Mouse (Mus musculus) midbrain, embryonic 11.5 days (tissue): ENCODE results near the gene Sun2. TPM values are rescaled to one million over a fixed set of nuclear protein-coding genes. Genes with fewer than 3 reads are reported as not detected.

ENCODE experiments used
- ATAC-seq: fragments of 200-750 bp; cut with Nextera tagmentation; 2 replicates; pipeline ENCODE4 v1.8.0; 2017; ENCODE audit warnings: moderate TSS enrichment, moderate library complexity; ENCODE audit not compliant: low FRiP score
- DNase-seq: peaks from one replicate; pipeline ENCODE4 v3.0.0; 2015; ENCODE audit warnings: low spot score; ENCODE audit errors: missing footprints
- H3K27ac ChIP-seq: fragments of 300-500 bp; sonication (generic); 2 replicates; pipeline ENCODE4 v1.5.1; 2014; ENCODE audit warnings: low read depth, low read length
- H3K27me3 ChIP-seq: fragments of 300-500 bp; sonication (generic); 2 replicates; pipeline ENCODE4 v1.6.1; 2014; ENCODE audit warnings: mild to moderate bottlenecking, low read length, moderate library complexity, mixed read lengths; ENCODE audit not compliant: control insufficient read depth, insufficient read depth
- H3K36me3 ChIP-seq: fragments of 300-500 bp; sonication (generic); 2 replicates; pipeline ENCODE4 v1.6.1; 2014; ENCODE audit warnings: mild to moderate bottlenecking, low read length, moderate library complexity, mixed read lengths; ENCODE audit not compliant: control insufficient read depth, insufficient read depth
- H3K4me1 ChIP-seq: fragments of 300-500 bp; sonication (generic); 2 replicates; pipeline ENCODE4 v1.6.1; 2014; ENCODE audit warnings: low read length; ENCODE audit not compliant: control insufficient read depth, insufficient read depth
- H3K4me2 ChIP-seq: fragments of 300-500 bp; sonication (generic); 2 replicates; pipeline ENCODE4 v1.6.1; 2014; ENCODE audit warnings: mild to moderate bottlenecking, moderate library complexity
- H3K4me3 ChIP-seq: fragments of 300-500 bp; sonication (generic); 2 replicates; pipeline ENCODE4 v1.5.1; 2014; ENCODE audit warnings: low read depth, low read length
- H3K9ac ChIP-seq: fragments of 300-500 bp; sonication (generic); 2 replicates; pipeline ENCODE4 v1.6.1; 2014; ENCODE audit warnings: low read length
- H3K9me3 ChIP-seq: fragments of 300-500 bp; sonication (generic); 2 replicates; pipeline ENCODE4 v1.6.1; 2016; ENCODE audit warnings: low read length; ENCODE audit not compliant: control insufficient read depth
- WGBS: fragments of 180-500 bp; shearing (Covaris S2); extraction: QIAGEN DNeasy Blood & Tissue Kit; methylation state at CpG from one replicate; pipeline ENCODE4 v1.1.7; 2014; 5-methylcytosine and 5-hydroxymethylcytosine counted together
- polyA plus RNA-seq: library from polyadenylated mRNA; unstranded; fragments of >200 nt; fragmentation: Nextera tagmentation; extraction: Ambion mirVana; gene quantifications from 2 replicates; pipeline ENCODE4 v1.2.1, GENCODE M21; 2014

The Sun2 gene
- 3.0 and 4.2 TPM in 2 replicates for polyA plus RNA-seq

DNA sequence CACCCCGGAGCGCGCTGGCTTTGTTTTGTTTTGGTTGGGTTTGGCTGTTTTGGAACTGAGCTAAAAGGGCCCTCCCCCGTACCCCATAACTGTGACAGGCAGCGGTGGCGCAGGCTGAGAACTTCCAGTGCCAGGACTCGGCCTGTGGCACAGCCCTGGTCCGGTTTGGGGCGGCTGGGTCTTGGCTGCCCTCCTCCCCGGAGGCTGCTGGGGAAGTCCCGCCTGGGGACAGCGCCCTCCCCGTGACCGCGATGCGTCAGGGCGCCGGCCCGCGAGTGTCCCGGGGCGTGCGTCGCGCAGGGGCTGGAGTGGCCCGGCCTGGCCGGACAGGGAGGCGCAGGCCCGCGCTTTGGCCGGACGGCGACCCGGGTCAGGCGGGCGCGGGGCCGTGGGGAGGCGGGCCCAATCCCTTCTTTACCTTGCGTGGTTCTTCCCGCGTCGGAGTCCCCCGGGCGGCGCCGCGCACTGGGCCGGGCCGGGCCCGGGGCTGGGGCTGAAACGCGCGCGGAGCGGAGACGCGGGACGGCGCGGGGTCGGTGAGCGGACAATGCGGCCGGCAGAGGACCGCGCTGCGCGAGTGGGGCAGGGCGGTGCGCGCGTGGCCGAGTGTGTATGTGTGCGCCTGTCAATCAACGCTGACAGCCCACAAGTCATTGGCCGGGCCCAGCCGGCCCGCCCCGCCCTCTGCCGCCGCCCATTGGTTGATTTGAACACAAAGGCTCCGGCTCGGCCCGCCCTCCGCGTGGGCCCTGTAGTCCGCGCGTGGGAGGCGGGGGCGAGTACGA lies at the start of gene Sun2:
Gene Sun2, minus strand, starts transcription at position 616 of the 785 bp plus-strand sequence.
- DNase-seq (peak; percentile 98), ATAC-seq (peak; percentile 91)
- H3K4me2 ChIP-seq, result peak within 1 kb of the TSS; percentile 93
- H3K36me3 ChIP-seq, result peaks cover 5% of the 10 kb centered on the region; the same call in 1 of the 2 replicates
- H3K4me3 ChIP-seq, result peak within 1 kb of the TSS; percentile 98
- 0% methylated on average over 73 of the region's 93 CpGs for WGBS
- H3K27ac ChIP-seq, result no peak within 1 kb of the TSS
- H3K4me1 ChIP-seq, result peaks cover 11% of the 10 kb centered on the region
- no peaks in the 10 kb centered on the region for H3K27me3 ChIP-seq
- no peaks in the 10 kb centered on the region for H3K9me3 ChIP-seq
- peak within 1 kb of the TSS; percentile 90 for H3K9ac ChIP-seq

DNA sequence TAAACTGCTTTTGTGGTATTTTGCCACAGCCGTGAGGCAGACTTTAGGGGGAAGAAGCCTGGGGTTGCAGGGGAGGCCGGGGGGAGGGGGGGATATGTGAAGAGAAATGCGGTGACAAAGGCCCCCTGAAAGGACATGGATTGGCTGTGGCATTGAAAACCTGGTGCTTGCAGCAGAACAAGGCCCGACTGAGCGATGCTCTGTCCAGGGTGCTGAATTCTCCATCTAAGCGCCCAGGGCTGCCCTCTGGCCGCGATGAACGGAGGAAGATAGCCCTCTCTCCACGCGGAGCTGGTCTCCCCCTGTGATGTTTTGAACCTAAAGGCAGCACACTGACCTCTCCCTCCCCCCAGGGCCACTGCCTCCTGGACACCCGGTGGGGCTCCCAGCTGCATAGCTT lies 49.2 kb upstream of the Sun2 start:
- WGBS, result 3% methylated on average over 12 of the region's 12 CpGs
- H3K4me2 ChIP-seq, result no peak overlapping the region
- peak; percentile 91 for DNase-seq
- no peaks in the 10 kb centered on the region; the same call in 1 of the 2 replicates for H3K27me3 ChIP-seq
- no peak for ATAC-seq
- H3K4me1 ChIP-seq, result no peaks in the 10 kb centered on the region; the same call in 1 of the 2 replicates
- H3K27ac ChIP-seq, result no peak overlapping the region
- no peaks in the 10 kb centered on the region for H3K36me3 ChIP-seq
- H3K9me3 ChIP-seq, result no peaks in the 10 kb centered on the region
- H3K9ac ChIP-seq, result no peak overlapping the region
- no peak overlapping the region for H3K4me3 ChIP-seq

DNA sequence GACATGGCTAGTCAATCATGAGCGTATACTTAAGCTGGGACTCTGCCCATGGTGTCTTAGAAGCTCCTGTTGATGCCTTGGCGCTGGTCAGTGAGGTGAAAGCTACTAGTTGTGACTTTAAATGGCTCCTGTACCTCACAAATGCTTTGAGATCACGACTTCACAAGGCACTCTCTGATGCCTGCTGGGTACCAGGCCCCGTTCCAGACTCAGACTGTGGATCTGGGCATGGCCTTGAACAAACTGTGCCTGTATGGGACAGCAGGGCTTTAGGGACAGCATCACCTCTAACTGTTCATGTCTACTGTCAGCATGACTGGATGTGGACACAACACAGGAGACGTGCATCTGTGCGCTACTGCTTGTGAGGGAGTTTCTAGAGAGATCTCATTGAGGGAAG lies 48.6 kb upstream of the Sun2 start:
- H3K4me3 ChIP-seq, result no peak overlapping the region
- DNase-seq (peak; percentile 41), ATAC-seq (no peak)
- no peaks in the 10 kb centered on the region; the same call in 1 of the 2 replicates for H3K27me3 ChIP-seq
- H3K36me3 ChIP-seq, result no peaks in the 10 kb centered on the region
- H3K9ac ChIP-seq, result no peak overlapping the region
- no peaks in the 10 kb centered on the region; the same call in 1 of the 2 replicates for H3K4me1 ChIP-seq
- no peak overlapping the region for H3K27ac ChIP-seq
- H3K4me2 ChIP-seq, result no peak overlapping the region
- no peaks in the 10 kb centered on the region for H3K9me3 ChIP-seq
- 83% methylated on average over 6 of the region's 6 CpGs for WGBS

DNA sequence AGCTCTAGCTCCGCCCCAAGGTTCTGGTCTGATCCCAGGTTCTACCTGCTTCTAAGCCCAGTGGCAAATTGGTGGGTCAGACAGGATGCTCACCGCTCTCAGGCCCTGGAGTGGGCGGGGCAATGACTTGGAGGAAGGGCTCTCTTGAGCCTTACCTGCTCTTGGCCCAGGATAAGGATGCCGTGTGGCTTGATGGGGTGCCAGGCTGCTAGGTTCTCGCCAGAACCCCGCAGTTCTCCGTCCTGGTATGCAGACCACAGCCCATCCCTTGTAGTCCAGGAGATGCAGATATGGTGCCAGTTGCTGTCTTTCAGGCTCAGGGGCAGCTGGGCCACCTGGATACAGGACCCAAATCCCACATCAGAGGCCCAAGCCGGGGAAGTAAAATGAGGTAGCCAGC lies 47.8 kb upstream of the Sun2 start:
- Histone ChIP-seq H3K9ac (no peak overlapping the region), H3K9me3 (no peaks in the 10 kb centered on the region), H3K36me3 (no peaks in the 10 kb centered on the region), H3K4me2 (no peak overlapping the region), H3K4me1 (no peaks in the 10 kb centered on the region; the same call in 1 of the 2 replicates), H3K27me3 (no peaks in the 10 kb centered on the region; the same call in 1 of the 2 replicates), H3K4me3 (no peak overlapping the region), H3K27ac (no peak overlapping the region)
- peak; percentile 10 for DNase-seq
- ATAC-seq, result no peak
- WGBS, result 58% methylated on average over 8 of the region's 8 CpGs

DNA sequence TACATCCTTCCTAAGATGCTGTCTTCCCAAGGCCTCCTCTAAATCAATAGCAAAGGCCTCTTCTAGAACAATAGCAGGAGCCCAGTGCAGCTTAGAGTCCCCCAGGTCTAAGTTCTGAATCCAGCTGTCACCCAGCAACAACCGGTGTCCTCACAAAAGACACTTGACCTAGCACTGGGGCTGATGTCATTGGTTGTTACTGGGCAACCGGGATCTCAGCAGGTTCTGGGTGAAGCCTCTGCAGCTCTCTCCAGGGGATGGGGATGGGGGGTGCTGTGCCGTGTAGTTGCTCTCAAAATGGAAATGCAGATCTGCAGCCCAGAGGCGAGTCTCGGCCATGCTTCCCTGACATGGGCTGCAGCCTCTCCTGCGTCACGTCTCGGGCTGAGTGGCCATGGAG lies 45.5 kb upstream of the Sun2 start:
- Histone ChIP-seq H3K9ac (no peak overlapping the region), H3K27ac (no peak overlapping the region), H3K4me3 (no peak overlapping the region), H3K4me1 (no peaks in the 10 kb centered on the region; the same call in 1 of the 2 replicates), H3K27me3 (no peaks in the 10 kb centered on the region; the same call in 1 of the 2 replicates), H3K9me3 (no peaks in the 10 kb centered on the region), H3K36me3 (no peaks in the 10 kb centered on the region), H3K4me2 (no peak overlapping the region)
- ATAC-seq (0 out of 2 replicates have a peak, but pooled peaks have one; percentile 25), DNase-seq (no peak)
- 42% methylated on average over 8 of the region's 8 CpGs for WGBS

DNA sequence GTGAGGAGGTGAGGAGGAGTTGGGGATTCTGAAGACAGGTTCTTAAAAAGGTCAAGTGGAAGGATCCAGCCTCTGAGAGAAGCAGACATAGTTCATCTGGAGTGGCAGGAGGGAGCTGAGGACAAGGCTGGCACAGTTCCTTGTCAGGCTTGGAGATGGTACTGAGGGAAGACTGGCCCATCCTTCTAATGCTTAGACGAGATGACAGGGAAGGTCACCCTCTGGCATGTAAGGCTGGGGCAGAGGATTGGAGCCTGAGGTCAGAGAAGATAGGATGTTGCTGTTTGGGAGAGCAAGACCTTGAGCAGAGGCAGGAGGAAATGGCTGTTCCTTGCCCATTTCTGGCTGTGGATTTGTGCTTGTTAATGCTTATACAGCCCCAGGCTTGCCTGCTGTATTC lies 42.7 kb upstream of the Sun2 start:
- Histone ChIP-seq H3K4me2 (no peak overlapping the region), H3K4me3 (no peak overlapping the region), H3K9me3 (no peaks in the 10 kb centered on the region), H3K27me3 (no peaks in the 10 kb centered on the region; the same call in 1 of the 2 replicates), H3K9ac (no peak overlapping the region), H3K36me3 (no peaks in the 10 kb centered on the region), H3K4me1 (no peaks in the 10 kb centered on the region), H3K27ac (no peak overlapping the region)
- 61% methylated on average over 1 of the region's 1 CpGs for WGBS
- DNase-seq (no peak), ATAC-seq (no peak)

DNA sequence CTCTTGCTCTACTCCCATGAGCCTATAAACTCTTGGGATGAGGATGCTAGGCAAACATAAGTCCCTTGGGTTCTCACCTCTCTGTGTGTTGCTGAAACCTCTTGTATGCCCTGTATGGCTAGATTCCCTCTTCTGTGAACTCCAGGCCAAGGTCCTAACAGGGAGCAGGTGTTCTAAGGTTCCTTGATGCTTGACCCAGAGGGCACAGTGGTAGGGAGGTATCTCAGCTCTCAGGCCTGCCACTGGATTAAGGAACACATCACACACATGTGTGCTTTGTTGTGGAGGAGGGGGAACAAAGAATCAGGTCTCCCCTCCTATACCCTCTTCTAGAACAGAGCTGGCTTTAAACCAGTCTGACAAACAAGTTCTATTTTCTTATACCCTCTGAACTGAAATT lies 35.4 kb upstream of the Sun2 start, which contains the start of gene Dnal4:
Gene Dnal4, minus strand, starts transcription at position 101 of the 400 bp plus-strand sequence.
- Histone ChIP-seq H3K27me3 (no peaks in the 10 kb centered on the region), H3K4me3 (no peak within 1 kb of the TSS), H3K27ac (no peak within 1 kb of the TSS), H3K4me1 (peaks cover 16% of the 10 kb centered on the region; the same call in 1 of the 2 replicates), H3K4me2 (no peak within 1 kb of the TSS), H3K9ac (no peak within 1 kb of the TSS), H3K36me3 (no peaks in the 10 kb centered on the region), H3K9me3 (no peaks in the 10 kb centered on the region)
- DNase-seq (no peak), ATAC-seq (no peak)

DNA sequence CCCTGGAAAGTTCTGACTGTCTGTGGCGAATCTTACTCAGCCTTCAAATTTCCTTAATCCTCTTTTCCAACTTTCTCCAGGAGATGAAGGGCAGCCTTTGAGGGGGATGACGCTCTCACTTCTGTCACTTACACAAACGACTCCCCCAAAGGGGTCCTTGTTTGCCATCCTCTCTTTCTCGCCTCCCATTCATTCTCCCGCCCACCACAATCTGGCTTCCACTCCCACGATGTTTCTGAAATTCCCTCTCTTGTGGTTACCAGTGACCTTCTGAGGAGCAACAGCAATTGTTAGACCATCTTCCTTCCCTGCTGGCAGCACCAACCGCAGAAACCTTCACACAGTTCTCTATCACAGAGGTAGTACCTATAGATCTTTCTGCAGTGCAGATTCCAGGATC lies 33.3 kb upstream of the Sun2 start:
- WGBS, result 68% methylated on average over 7 of the region's 7 CpGs
- Histone ChIP-seq H3K4me2 (no peak overlapping the region), H3K27me3 (no peaks in the 10 kb centered on the region), H3K4me3 (no peak overlapping the region), H3K27ac (no peak overlapping the region), H3K9me3 (no peaks in the 10 kb centered on the region), H3K4me1 (peaks cover 16% of the 10 kb centered on the region; the same call in 1 of the 2 replicates), H3K9ac (no peak overlapping the region), H3K36me3 (no peaks in the 10 kb centered on the region)
- ATAC-seq (no peak), DNase-seq (no peak)
